Mouse (Mus musculus) erythroblast, embryonic 14.5 days (primary cell): Measurements from ENCODE around the gene Sirpa. TPM values are rescaled to one million over a fixed set of nuclear protein-coding genes. Genes with fewer than 3 reads are reported as not detected.

Experiments
- H3K27me3 ChIP-seq: 2 replicates; pipeline ENCODE4 v1.6.1; 2012; ENCODE audit warnings: inconsistent platforms; ENCODE audit not compliant: control insufficient read depth
- H3K36me3 ChIP-seq: 2 replicates; pipeline ENCODE4 v1.6.1; 2012; ENCODE audit warnings: mild to moderate bottlenecking, inconsistent platforms; ENCODE audit not compliant: control insufficient read depth
- H3K4me1 ChIP-seq: 2 replicates; pipeline ENCODE4 v1.6.1; 2012; ENCODE audit warnings: inconsistent platforms; ENCODE audit not compliant: control insufficient read depth
- H3K4me3 ChIP-seq: replicated peaks from 2 replicates; pipeline ENCODE3; 2012; ENCODE audit warnings: moderate library complexity, mild to moderate bottlenecking, inconsistent platforms
- H3K9me3 ChIP-seq: 2 replicates; pipeline ENCODE4 v1.6.1; 2012; ENCODE audit warnings: low read length, inconsistent platforms, mixed read lengths; ENCODE audit not compliant: control insufficient read depth
- GATA1 ChIP-seq: IDR thresholded peaks from 2 replicates; pipeline ENCODE4 v1.6.1; 2012; ENCODE audit warnings: low read length, inconsistent platforms, mixed read lengths
- TAL1 ChIP-seq: IDR thresholded peaks from 3 replicates; pipeline ENCODE4 v1.6.1; 2012; ENCODE audit warnings: low read length, inconsistent platforms, mixed read lengths
- polyA plus RNA-seq: library from polyadenylated mRNA; stranded (reverse); fragments of >175 nt; gene quantifications from 2 replicates; pipeline ENCODE4 v1.2.3, GENCODE M21; 2012

The Sirpa gene
- polyA plus RNA-seq, 1 experiment = 0.53 TPM

DNA sequence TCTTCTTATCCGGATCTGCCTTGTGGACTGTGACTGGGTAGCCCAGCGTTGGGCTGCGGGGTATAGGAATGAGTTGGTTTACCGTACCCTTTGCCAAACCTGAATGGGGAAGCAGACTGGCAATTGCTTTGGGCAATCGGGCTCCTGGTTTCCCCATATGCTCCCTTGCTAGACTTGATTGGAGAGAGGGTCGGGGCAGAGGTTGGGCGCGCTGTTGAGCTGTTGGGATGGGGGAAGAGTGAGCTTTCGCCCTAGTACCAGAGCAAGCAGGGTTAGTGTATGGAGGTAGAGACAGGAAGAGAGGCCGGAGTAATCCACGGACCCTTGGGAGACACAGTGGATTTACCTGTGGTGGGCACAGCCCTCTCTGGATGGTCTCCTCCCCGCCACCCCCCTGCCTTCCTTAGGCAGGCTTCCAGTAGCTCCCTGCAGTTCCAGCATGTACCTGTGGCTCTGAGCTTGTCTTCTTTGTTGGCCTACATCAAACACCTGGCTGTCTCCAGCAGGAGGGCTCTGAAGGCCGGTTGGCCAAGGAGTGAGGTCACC is 1.3 kb downstream of the Sirpa start:
- Histone ChIP-seq H3K9me3 (no peaks in the 10 kb centered on the region), H3K4me1 (no peaks in the 10 kb centered on the region), H3K27me3 (peaks cover 37% of the 10 kb centered on the region), H3K36me3 (no peaks in the 10 kb centered on the region), H3K4me3 (peak overlapping the region; percentile 54)
- TF ChIP-seq TAL1 = no peak
- no peak for TF ChIP-seq GATA1

DNA sequence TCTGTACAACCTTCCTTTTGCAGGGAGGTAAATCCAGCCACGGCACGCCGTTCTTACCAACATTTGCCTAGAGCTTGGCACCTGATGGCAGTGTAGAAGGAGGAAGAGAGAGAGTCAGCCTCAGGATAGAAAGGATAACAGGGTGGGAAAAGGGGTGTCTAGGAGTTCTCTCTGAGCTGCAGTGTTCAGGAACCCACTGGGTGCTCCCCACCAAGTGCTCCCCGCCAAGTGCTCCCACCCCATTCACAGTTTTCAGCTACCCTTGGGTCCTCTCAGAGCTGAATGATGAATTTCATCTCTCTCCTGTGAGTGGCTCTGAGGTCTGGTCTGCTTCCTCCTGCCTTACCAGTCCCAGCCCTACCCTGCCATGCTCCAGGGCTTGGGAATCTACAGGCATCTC is 1.9 kb downstream of the Sirpa start:
- Histone ChIP-seq H3K4me1 (no peaks in the 10 kb centered on the region), H3K36me3 (no peaks in the 10 kb centered on the region), H3K4me3 (no peak overlapping the region), H3K27me3 (peaks cover 37% of the 10 kb centered on the region), H3K9me3 (no peaks in the 10 kb centered on the region)
- no peak for TF ChIP-seq GATA1
- no peak for TF ChIP-seq TAL1

DNA sequence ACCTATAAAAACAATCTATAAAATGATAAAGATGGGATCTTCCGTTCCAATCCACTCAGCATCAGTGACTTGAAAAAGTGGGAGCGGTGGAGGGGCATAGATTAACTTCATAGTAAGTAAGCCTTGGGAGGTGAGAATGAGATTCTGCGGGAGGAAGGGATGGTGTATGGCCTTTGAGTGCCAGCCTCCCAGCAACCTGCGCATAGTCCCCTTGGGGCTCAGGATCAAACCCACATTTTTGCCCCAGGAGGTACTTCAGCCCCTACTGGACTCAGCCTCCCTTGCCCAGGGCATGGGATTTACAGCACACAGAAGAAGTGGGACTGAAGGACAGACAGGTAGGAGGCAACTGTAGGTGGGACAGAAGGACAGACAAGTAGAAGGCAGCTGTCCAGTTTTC is 2.6 kb downstream of the Sirpa start:
- no peaks in the 10 kb centered on the region for H3K9me3 ChIP-seq
- H3K36me3 ChIP-seq = no peaks in the 10 kb centered on the region
- H3K27me3 ChIP-seq = peaks cover 37% of the 10 kb centered on the region
- no peak overlapping the region for H3K4me3 ChIP-seq
- TF ChIP-seq TAL1 (no peak), GATA1 (no peak)
- H3K4me1 ChIP-seq = no peaks in the 10 kb centered on the region

DNA sequence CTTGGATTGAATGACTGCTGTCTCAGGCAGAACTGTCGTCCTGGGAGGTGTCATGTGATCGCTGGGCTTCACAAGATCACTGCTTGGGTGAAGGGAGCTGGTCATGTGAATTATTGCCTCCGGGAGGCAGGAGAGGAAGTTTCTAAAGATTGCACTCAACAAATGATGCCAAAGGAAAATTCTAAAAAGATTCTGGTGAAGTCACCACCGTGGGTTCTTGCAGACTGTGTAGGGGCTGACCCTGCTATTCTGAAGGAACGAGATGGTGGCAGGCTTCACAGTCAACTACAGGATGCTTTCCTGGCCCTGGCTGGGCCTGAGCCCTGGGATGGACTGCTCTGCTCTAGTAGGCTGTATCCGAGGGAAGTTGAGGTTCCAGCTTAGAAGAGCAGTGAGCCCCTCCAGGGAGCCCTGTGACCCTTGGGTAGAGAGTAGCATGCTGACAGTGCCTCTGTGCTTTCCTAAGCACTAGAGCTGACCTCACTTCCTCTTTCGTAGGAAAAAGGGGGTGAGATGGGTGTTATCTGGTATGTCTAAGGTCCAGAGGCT is 3.1 kb downstream of the Sirpa start:
- no peaks in the 10 kb centered on the region for H3K4me1 ChIP-seq

DNA sequence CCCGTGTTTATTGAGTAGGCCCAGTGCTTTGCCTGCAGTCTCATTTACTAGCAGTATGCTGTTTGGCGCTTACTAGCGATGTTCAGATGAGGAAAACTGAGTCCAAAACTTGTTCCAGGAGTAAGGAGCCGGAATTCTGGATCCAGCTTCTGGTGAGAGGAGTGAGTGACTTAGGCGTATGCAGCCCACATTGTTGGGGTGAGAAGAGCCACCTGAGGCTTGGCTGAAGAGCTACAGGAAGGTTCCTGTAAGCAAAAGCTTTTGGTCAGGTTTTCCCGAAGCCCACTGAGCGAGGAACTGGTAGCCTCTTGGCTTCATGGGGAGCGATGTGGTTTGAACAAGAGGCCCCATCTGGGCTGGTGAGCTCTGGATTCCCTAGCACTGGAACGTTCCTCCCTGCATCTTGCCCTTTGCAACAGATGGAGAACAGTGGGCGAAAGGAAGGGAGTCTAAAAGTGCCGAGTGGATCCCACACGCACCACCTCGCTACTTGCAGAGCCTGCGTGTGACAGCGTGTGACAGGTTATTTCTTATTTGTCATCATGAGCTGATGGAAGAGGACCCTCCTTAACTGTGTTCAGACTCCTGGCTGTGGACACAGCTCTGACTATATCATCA is 4.0 kb downstream of the Sirpa start:
- peaks cover 32% of the 10 kb centered on the region for H3K27me3 ChIP-seq
- no peaks in the 10 kb centered on the region for H3K4me1 ChIP-seq
- H3K9me3 ChIP-seq = no peaks in the 10 kb centered on the region
- no peaks in the 10 kb centered on the region for H3K36me3 ChIP-seq
- no peak for TF ChIP-seq TAL1
- TF ChIP-seq GATA1 = no peak
- no peak overlapping the region for H3K4me3 ChIP-seq

More for the DNA sequence above, 3.1 kb downstream of the Sirpa start:
- TF ChIP-seq TAL1 = no peak
- no peak for TF ChIP-seq GATA1
- H3K9me3 ChIP-seq = no peaks in the 10 kb centered on the region
- peaks cover 37% of the 10 kb centered on the region for H3K27me3 ChIP-seq
- no peak overlapping the region for H3K4me3 ChIP-seq
- H3K36me3 ChIP-seq = no peaks in the 10 kb centered on the region

DNA sequence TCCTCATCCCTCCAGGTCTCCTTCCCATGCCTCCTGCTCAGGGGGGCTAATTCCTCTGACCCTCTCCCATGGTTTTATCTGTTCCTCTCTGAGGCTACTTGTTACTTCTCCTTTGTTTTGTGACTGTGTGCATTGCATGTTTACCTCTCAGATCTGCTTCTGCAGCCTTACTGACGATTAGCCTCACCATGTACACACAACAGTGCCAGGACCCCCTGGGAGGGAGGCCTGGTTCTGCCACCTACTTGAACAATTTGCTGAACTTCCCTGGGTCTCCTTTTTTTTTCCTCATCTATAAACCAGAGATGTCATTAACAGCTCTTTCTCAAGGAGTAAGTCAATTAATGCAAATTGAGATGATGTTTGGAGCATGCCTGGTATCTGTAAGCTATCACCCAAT is 4.9 kb downstream of the Sirpa start:
- Histone ChIP-seq H3K9me3 (no peaks in the 10 kb centered on the region), H3K27me3 (peaks cover 24% of the 10 kb centered on the region), H3K4me1 (no peaks in the 10 kb centered on the region), H3K4me3 (no peak overlapping the region), H3K36me3 (no peaks in the 10 kb centered on the region)
- TF ChIP-seq GATA1 = no peak
- TF ChIP-seq TAL1 = no peak

DNA sequence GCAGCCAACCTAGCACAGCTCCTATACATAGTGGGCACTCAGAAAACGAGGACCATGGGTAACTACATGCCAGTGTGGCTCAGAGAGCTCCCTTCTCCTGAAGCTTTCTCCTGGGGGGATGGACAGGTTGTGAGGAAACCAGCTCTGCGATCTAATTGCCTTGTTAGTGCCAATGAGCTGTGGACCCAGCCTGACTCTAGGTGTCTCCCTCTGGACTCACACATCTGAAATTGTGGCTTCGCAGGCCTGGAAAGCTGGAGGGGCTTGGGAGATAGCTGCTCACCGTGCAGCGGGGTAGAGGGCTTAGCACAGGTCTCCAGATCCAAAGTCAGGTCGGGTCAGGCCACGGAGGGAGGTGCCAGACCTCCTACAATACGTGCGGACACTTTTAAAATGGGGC is 5.5 kb downstream of the Sirpa start:
- H3K9me3 ChIP-seq = no peaks in the 10 kb centered on the region
- no peak overlapping the region for H3K4me3 ChIP-seq
- TF ChIP-seq GATA1 = no peak
- TF ChIP-seq TAL1 = no peak
- peaks cover 19% of the 10 kb centered on the region for H3K27me3 ChIP-seq
- no peaks in the 10 kb centered on the region for H3K4me1 ChIP-seq
- H3K36me3 ChIP-seq = no peaks in the 10 kb centered on the region

DNA sequence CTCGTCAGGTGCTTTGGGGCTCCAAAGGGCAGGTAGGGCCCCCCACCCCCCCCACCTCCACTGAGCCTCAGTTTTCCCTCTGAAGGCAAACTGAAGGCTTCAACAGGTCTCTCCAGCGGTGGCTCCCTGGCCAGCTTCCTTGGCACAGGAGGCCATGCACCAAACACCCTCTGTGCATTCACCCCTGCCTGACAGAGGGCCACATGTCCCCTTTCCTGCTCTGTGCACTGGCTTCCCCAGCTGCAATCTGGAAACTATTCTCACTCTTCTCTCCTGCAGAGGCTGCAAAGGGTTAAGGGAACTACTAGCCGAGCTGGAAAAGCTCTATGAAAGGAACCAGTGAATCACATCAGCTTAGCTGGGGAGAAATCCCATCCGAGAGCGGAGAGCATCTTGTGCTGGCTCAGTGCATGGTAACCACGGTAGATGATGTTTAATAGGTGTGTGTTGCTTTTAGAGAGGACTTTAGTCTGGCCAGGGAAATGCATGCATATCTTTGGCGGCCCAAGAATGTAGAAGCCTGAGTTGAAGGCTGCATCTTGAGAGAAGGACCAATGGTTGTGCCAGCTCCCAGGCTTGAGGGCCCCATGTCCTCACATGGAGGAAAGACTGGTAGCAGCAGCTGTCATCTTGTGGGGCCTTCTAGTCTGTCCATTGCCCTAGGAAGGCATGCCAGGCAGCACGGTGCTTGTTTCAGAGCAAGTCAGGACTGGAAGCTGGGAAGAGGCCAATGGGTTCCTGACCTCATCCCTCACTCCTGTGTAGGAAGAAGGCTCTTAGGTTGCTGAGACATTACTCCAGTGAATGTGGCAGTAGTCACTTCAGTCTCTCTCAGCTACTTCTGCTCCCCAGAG is 6.8 kb downstream of the Sirpa start:
- Histone ChIP-seq H3K4me3 (no peak overlapping the region), H3K4me1 (no peaks in the 10 kb centered on the region), H3K9me3 (no peaks in the 10 kb centered on the region), H3K27me3 (peaks cover 6% of the 10 kb centered on the region), H3K36me3 (no peaks in the 10 kb centered on the region)
- TF ChIP-seq TAL1 (no peak), GATA1 (no peak)

DNA sequence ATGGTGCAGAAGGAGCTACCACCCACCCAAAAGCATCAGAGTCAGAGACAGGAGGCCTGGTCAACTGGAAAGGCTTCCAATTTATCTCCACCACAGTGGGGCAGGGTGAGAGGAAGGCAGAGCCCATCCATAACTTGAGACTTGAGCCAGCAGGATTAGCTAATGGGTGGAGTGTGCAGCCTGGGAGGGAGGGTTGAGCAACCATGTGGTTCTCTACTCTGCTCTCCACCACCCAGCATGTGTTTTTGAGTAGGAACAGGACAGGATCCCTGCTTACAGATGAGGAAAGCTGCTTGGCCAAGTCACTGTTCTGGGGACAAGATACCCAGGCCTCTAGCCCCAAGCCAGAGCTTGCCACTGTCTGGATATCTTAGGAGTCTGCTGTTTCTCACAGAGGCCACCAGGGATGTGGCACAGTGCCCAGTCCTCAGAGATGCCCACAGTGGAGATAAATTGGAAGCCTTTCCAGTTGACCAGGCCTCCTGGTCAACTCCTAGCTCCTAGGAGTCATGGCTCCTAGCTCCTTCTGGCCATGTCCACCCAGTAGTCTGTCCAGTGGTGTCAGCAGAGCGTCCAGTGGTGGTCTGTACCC is 8.5 kb downstream of the Sirpa start:
- TF ChIP-seq TAL1 = no peak
- TF ChIP-seq GATA1 = no peak
- Histone ChIP-seq H3K36me3 (no peaks in the 10 kb centered on the region), H3K27me3 (no peaks in the 10 kb centered on the region), H3K9me3 (no peaks in the 10 kb centered on the region), H3K4me1 (no peaks in the 10 kb centered on the region), H3K4me3 (no peak overlapping the region)
